Mouse (Mus musculus) kidney, postnatal 0 days (tissue): Measurements from ENCODE around the gene P2rx1. TPM values are rescaled to one million over a fixed set of nuclear protein-coding genes. Genes with fewer than 3 reads are reported as not detected.

Source experiments
- ATAC-seq: fragments of 200-750 bp; cut with Nextera tagmentation; replicated peaks from 2 replicates; pipeline ENCODE4 v1.8.0; 2017; ENCODE audit warnings: low read depth, moderate number of reproducible peaks, moderate TSS enrichment, moderate library complexity; ENCODE audit not compliant: low FRiP score
- DNase-seq: peaks from one replicate; pipeline ENCODE4 v3.0.0-alpha.2; 2016; ENCODE audit warnings: low spot score
- H3K27ac ChIP-seq: fragments of 300-500 bp; sonication (generic); 2 replicates; pipeline ENCODE4 v1.5.1; 2014; ENCODE audit warnings: mild to moderate bottlenecking
- H3K27me3 ChIP-seq: fragments of 300-500 bp; sonication (generic); 2 replicates; pipeline ENCODE4 v1.6.1; 2014; ENCODE audit warnings: low read length, mixed read lengths; ENCODE audit not compliant: insufficient read depth
- H3K36me3 ChIP-seq: fragments of 300-500 bp; sonication (generic); 2 replicates; pipeline ENCODE4 v1.6.1; 2014; ENCODE audit warnings: low read length, mixed read lengths; ENCODE audit not compliant: insufficient read depth
- H3K4me1 ChIP-seq: fragments of 300-500 bp; sonication (generic); replicated peaks from 2 replicates; pipeline ENCODE4 v1.6.1; 2014; ENCODE audit warnings: antibody characterized with exemption, low read length, mixed read lengths; ENCODE audit not compliant: insufficient read depth
- H3K4me2 ChIP-seq: fragments of 300-500 bp; sonication (generic); 2 replicates; pipeline ENCODE4 v1.6.1; 2014; ENCODE audit warnings: mild to moderate bottlenecking, low read length, moderate library complexity, mixed read lengths
- H3K4me3 ChIP-seq: fragments of 300-500 bp; sonication (generic); replicated peaks from 2 replicates; pipeline ENCODE4 v1.5.1; 2014; ENCODE audit warnings: low read depth, low read length
- H3K9ac ChIP-seq: fragments of 300-500 bp; sonication (generic); 2 replicates; pipeline ENCODE4 v1.6.1; 2014; ENCODE audit warnings: low read depth, low read length
- H3K9me3 ChIP-seq: fragments of 300-500 bp; sonication (generic); replicated peaks from 2 replicates; pipeline ENCODE4 v1.6.1; 2016; ENCODE audit warnings: low read length, inconsistent platforms, mixed read lengths
- CTCF ChIP-seq: IDR thresholded peaks from 2 replicates; pipeline ENCODE4 v1.5.1; 2016; ENCODE audit warnings: antibody characterized with exemption, low read depth, mild to moderate bottlenecking, moderate library complexity
- WGBS: fragments of 180-500 bp; shearing (Covaris S2); extraction: QIAGEN DNeasy Blood & Tissue Kit; methylation state at CpG from one replicate; pipeline ENCODE4 v1.1.7; 2014; 5-methylcytosine and 5-hydroxymethylcytosine counted together
- polyA plus RNA-seq: library from polyadenylated mRNA; unstranded; fragments of >200 nt; fragmentation: Nextera tagmentation; extraction: Ambion mirVana; gene quantifications from 2 replicates; pipeline ENCODE4 v1.2.1, GENCODE M21; 2015

Gene P2rx1
- polyA plus RNA-seq, 1 experiment from 2014 or later = 2.4 TPM

DNA sequence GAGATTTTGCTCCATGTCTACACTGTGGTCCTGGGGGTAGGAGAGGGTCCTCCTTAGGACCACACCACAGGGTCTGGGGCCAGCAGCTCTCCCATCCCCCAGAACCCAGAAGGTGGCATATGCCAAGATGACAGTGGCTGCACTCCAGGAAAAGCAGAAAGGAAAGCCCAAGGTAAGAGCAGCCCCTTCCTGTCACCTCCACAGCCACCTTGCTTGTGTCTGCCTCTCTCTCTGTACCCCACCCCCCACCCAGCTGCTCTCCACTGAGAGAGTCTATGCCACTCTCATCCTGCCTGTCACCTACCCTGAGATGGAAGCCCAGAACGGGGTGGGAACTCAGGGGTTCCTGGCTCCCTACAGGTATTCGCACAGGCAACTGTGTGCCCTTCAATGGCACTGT is 9.9 kb downstream of the P2rx1 start:
- Histone ChIP-seq H3K27me3 (no peaks in the 10 kb centered on the region), H3K9me3 (no peaks in the 10 kb centered on the region), H3K4me1 (no peaks in the 10 kb centered on the region), H3K4me2 (no peak overlapping the region), H3K9ac (no peak overlapping the region), H3K36me3 (no peaks in the 10 kb centered on the region), H3K27ac (no peak overlapping the region), H3K4me3 (no peak overlapping the region)
- no peak for TF ChIP-seq CTCF
- DNase-seq (no peak), ATAC-seq (no peak)
- 63% methylated on average over 2 of the region's 2 CpGs for WGBS

- no peak overlapping the region for H3K4me2 ChIP-seq
- TF ChIP-seq CTCF = no peak
- DNase-seq (no peak), ATAC-seq (no peak)
- H3K36me3 ChIP-seq = no peaks in the 10 kb centered on the region
- no peak overlapping the region for H3K9ac ChIP-seq
- no peaks in the 10 kb centered on the region for H3K4me1 ChIP-seq
- WGBS = 62% methylated on average over 13 of the region's 13 CpGs
- H3K27me3 ChIP-seq = no peaks in the 10 kb centered on the region
- no peaks in the 10 kb centered on the region for H3K9me3 ChIP-seq
- no peak overlapping the region for H3K27ac ChIP-seq
- H3K4me3 ChIP-seq = no peak overlapping the region
Measured at GRCm38 (mm10) chr11:73009531-73010274, 10.8 kb downstream of the P2rx1 start.

- H3K27ac ChIP-seq = no peak overlapping the region
- no peaks in the 10 kb centered on the region; the same call in 1 of the 2 replicates for H3K27me3 ChIP-seq
- no peaks in the 10 kb centered on the region for H3K36me3 ChIP-seq
- ATAC-seq = no peak
- no peak overlapping the region for H3K9ac ChIP-seq
- no peak overlapping the region for H3K4me3 ChIP-seq
- no peaks in the 10 kb centered on the region for H3K9me3 ChIP-seq
- TF ChIP-seq CTCF = no peak
- 66% methylated on average over 5 of the region's 5 CpGs for whole genome bisulfite sequencing
- 0 out of 2 replicates have a peak, but pooled peaks cover 5% of the 10 kb centered on the region for H3K4me1 ChIP-seq
- H3K4me2 ChIP-seq = no peak overlapping the region
- no peak for DNase-seq
Measured at GRCm38 (mm10) chr11:73013981-73014380, 15.1 kb downstream of the P2rx1 start.

DNA sequence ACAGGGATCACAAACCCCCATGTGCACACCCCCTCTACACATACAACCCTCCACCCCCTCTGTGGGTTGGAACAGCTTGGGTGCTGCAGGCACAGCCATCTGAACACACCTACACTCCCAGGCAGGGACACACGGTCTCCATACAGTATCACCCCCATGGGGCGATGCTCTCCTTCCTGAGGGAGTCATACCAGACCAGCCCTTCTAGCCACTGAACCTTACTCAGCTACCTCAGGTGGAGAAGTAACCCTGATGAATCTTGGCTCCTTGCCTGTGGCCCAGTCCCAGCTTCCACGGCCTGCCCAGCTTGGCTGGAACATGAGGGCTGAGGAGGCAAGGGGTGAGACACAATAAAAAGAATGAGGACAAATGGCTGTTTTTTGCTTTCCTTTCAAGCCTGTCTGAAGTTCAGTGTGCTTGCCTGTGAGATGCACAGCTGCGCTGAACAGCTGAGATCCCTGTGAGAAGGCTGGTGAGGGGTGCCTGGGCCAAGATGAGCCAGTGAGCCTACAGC is 16.0 kb downstream of the P2rx1 start:
- H3K4me1 ChIP-seq = peaks cover 13% of the 10 kb centered on the region; the same call in 1 of the 2 replicates
- H3K4me3 ChIP-seq = no peak overlapping the region
- no peaks in the 10 kb centered on the region; the same call in 1 of the 2 replicates for H3K27me3 ChIP-seq
- no peak overlapping the region for H3K27ac ChIP-seq
- 76% methylated on average over 4 of the region's 4 CpGs for WGBS
- no peak for TF ChIP-seq CTCF
- H3K36me3 ChIP-seq = no peaks in the 10 kb centered on the region
- ATAC-seq = no peak
- H3K9me3 ChIP-seq = no peaks in the 10 kb centered on the region
- H3K4me2 ChIP-seq = no peak overlapping the region
- DNase-seq = no peak
- H3K9ac ChIP-seq = no peak overlapping the region

GRCm38 (mm10) chr11:73015391-73016102 is 16.6 kb downstream of the P2rx1 start:
- peaks cover 13% of the 10 kb centered on the region; the same call in 1 of the 2 replicates for H3K4me1 ChIP-seq
- no peak for TF ChIP-seq CTCF
- H3K27me3 ChIP-seq = no peaks in the 10 kb centered on the region; the same call in 1 of the 2 replicates
- no peaks in the 10 kb centered on the region for H3K9me3 ChIP-seq
- H3K4me2 ChIP-seq = no peak overlapping the region
- H3K36me3 ChIP-seq = no peaks in the 10 kb centered on the region
- DNase-seq = no peak
- H3K27ac ChIP-seq = no peak overlapping the region
- ATAC-seq = no peak
- WGBS = 59% methylated on average over 5 of the region's 5 CpGs
- no peak overlapping the region for H3K9ac ChIP-seq
- H3K4me3 ChIP-seq = no peak overlapping the region

DNA sequence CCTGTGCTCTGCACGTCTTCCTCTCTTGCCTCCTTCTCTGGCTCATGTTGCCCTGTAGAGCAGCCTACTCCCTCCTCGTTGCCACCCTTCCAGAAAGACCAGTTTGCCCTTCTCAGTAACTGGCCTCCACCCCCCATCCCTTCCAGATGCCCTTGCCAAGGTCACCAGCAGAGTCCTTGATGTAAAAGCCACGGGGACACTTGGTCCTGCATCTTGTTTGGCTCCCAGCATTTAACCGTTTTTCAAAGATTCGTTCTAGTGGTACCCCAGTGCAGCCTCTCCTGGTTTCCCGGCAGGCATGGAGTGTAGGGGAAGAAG is 17.2 kb downstream of the P2rx1 start:
- Histone ChIP-seq H3K4me1 (peaks cover 13% of the 10 kb centered on the region; the same call in 1 of the 2 replicates), H3K27me3 (no peaks in the 10 kb centered on the region; the same call in 1 of the 2 replicates), H3K9ac (no peak overlapping the region), H3K9me3 (no peaks in the 10 kb centered on the region), H3K27ac (no peak overlapping the region), H3K4me2 (no peak overlapping the region), H3K4me3 (no peak overlapping the region), H3K36me3 (no peaks in the 10 kb centered on the region)
- TF ChIP-seq CTCF = no peak
- WGBS = 75% methylated on average over 6 of the region's 6 CpGs
- ATAC-seq (no peak), DNase-seq (no peak)
